Mouse (Mus musculus): Measurements from ENCODE around the gene Col1a1. TPM values are rescaled to one million over a fixed set of nuclear protein-coding genes. Genes with fewer than 3 reads are reported as not detected.

The Col1a1 gene
- total and polyA plus RNA-seq, 2 experiments from 2014 or later, result 43.3 to 177 TPM

DNA sequence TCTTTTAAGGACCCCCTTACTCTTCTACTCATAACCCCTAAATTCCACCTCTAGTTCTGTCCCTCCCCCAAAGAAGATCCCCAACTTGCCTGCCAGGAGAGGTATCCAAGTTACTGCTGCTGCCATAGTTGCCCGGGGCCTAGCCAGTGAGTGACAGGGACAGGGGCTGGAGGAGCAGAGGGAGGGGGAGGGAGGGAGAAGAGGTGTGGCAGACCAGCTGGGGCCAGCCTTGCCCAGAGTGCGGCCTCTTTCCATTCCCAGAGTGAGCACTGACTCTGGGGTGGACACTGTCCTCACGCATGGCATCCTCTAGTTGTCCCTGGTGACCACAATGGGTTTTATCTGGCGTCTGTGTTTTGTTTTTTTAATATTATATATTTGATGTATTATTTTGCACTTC is 37.3 kb downstream of the Col1a1 start:
- Histone ChIP-seq H3K4me3 (ENCODE audit: low read depth, low read length) (no peak overlapping the region), H3K36me3 (ENCODE audit: insufficient read depth) (no peaks in the 10 kb centered on the region), H3K9me3 (ENCODE audit: low read length) (no peaks in the 10 kb centered on the region), H3K27ac (ENCODE audit: low read depth, low read length) (no peak overlapping the region), H3K4me2 (ENCODE audit: low read depth) (no peak overlapping the region), H3K27me3 (ENCODE audit: insufficient read depth, low read length) (no peaks in the 10 kb centered on the region), H3K9ac (no peak overlapping the region), H3K4me1 (ENCODE audit: insufficient read depth) (peaks cover 7% of the 10 kb centered on the region)
- ATAC-seq (no peak), DNase-seq (no peak)
- TF ChIP-seq CTCF (IDR thresholded peaks at IDR 0.05; ENCODE audit: low read depth), result no peak
- WGBS, result 59% methylated on average over 4 of the region's 4 CpGs

DNA sequence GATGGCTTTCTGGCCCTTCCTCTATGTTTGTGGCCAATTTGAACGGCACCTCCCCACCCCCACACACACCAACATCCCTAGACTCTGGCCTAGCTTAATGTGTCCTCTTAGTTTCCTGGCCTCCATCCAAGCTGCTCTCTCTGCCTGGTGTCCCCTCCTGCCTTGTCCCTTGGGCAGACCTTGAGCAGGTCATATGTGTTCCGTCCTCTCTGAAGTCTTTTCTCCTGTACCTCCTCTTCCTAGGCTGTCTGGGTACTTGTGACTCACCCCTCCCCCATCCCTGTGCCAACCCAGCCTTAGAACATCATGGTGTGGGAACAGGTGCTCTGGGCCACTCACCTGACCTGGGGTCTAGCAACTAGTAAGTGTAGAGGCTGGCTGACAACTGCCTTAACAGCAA is 38.9 kb downstream of the Col1a1 start:
- Histone ChIP-seq H3K9me3 (ENCODE audit: low read length) (no peaks in the 10 kb centered on the region), H3K4me3 (ENCODE audit: low read depth, low read length) (no peak overlapping the region), H3K9ac (no peak overlapping the region), H3K36me3 (ENCODE audit: insufficient read depth) (no peaks in the 10 kb centered on the region), H3K27me3 (ENCODE audit: insufficient read depth, low read length) (no peaks in the 10 kb centered on the region), H3K27ac (ENCODE audit: low read depth, low read length) (no peak overlapping the region), H3K4me2 (ENCODE audit: low read depth) (no peak overlapping the region), H3K4me1 (ENCODE audit: insufficient read depth) (peaks cover 16% of the 10 kb centered on the region)
- no peak for ATAC-seq
- TF ChIP-seq CTCF (IDR thresholded peaks at IDR 0.05; ENCODE audit: low read depth), result no peak
- no peak for DNase-seq
- 71% methylated on average over 2 of the region's 2 CpGs for WGBS

DNA sequence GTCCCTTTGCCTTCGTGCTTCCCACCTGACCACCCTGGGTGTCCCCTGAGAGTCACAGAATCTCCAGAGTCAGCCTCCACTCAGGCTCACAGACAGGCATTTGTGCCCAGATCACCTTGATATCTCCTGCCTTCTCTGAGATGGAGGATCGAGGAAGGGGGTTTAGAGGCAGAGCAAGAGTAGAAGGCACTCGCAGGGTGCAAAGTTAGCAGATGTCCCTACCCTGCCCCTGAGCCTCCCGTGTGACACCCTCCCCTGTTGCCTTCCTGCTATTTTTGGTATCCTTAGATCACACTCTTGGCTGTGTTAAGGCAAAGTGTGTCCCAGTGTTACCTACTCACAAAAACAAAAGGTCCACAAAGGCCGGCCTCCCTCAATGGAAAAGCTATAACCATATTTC is 40.2 kb downstream of the Col1a1 start, which contains the start of gene Sgca:
Gene Sgca (minus strand): TSS at position 129 of the 400 bp plus-strand sequence.
- no peak within 1 kb of the TSS for H3K9ac ChIP-seq
- ATAC-seq, result no peak
- no peak within 1 kb of the TSS for H3K4me3 ChIP-seq (ENCODE audit: low read depth, low read length)
- TF ChIP-seq CTCF (IDR thresholded peaks at IDR 0.05; ENCODE audit: low read depth), result no peak
- no peaks in the 10 kb centered on the region for H3K9me3 ChIP-seq (ENCODE audit: low read length)
- H3K27me3 ChIP-seq (ENCODE audit: insufficient read depth, low read length), result no peaks in the 10 kb centered on the region
- H3K36me3 ChIP-seq (ENCODE audit: insufficient read depth), result no peaks in the 10 kb centered on the region
- peaks cover 16% of the 10 kb centered on the region for H3K4me1 ChIP-seq (ENCODE audit: insufficient read depth)
- no peak for DNase-seq
- H3K27ac ChIP-seq (ENCODE audit: low read depth, low read length), result no peak within 1 kb of the TSS
- WGBS, result 80% methylated on average over 5 of the region's 5 CpGs
- H3K4me2 ChIP-seq (ENCODE audit: low read depth), result no peak within 1 kb of the TSS

DNA sequence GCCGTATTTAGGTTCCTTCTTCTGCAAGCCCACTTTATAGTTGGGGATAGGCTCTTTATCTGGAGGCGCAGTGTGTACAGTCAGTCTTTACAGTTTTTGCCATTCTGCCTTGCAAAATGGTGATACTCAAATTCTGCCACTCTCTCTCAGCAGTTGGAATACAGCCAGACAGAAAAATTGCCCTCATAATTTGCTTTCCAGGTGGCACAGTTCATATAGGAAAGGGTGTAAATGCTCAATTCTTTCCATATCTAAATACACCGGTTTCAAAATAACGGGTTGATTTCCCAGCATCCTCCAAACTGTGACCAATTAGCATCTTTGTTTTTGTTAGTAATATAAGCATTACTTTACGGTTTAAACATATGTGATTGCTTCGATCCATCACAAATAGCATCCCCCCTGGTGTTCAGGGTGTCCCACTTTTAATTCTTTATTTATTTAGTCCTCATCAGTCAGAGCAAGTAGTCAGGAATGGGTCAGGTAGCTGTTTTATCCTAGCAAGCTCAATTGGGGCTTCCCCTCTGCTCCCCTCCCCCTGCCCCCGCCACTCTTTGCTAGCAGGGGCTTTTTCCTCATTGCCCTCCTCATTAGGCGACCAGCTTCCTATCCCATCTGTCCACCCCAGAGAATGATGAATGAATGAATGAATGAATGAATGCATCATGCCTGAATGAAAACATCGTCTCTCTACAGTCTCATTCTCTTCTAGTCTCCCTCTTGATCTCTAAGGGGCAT is 42.3 kb downstream of the Col1a1 start:
- Histone ChIP-seq H3K27me3 (ENCODE audit: insufficient read depth, low read length) (no peaks in the 10 kb centered on the region), H3K9me3 (ENCODE audit: low read length) (no peaks in the 10 kb centered on the region), H3K36me3 (ENCODE audit: insufficient read depth) (no peaks in the 10 kb centered on the region), H3K9ac (peak overlapping the region; percentile 69), H3K4me1 (ENCODE audit: insufficient read depth) (peaks cover 16% of the 10 kb centered on the region), H3K4me2 (ENCODE audit: low read depth) (peak overlapping the region; percentile 50), H3K4me3 (ENCODE audit: low read depth, low read length) (peak overlapping the region; percentile 31), H3K27ac (ENCODE audit: low read depth, low read length) (peak overlapping the region; percentile 96)
- DNase-seq (peak; percentile 65), ATAC-seq (peak; percentile 61)
- 20% methylated on average over 9 of the region's 9 CpGs for WGBS
- TF ChIP-seq CTCF (IDR thresholded peaks at IDR 0.05; ENCODE audit: low read depth), result no peak

DNA sequence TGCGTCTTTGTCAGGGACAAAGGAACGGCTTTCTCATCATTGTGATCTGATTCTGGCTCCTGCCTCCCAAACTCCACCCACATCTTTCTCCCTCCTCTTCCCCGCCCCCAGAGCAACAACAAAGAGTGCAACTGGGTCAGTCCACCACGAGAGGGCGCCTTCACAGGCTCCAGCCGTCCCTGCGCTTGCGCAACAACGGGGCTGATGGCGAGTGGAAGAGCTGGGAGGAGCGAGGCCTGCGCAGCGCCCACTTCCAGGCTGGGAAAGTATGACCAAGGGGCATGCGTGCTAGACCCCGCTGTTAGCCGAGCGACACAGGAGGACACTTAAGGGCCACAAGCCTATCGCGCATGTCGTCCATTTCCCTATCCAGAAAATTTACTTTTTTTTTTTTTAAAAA is 42.9 kb downstream of the Col1a1 start:
- no peaks in the 10 kb centered on the region for H3K27me3 ChIP-seq (ENCODE audit: insufficient read depth, low read length)
- peak; percentile 99 for TF ChIP-seq CTCF (IDR thresholded peaks at IDR 0.05; ENCODE audit: low read depth)
- peak overlapping the region; percentile 96 for H3K27ac ChIP-seq (ENCODE audit: low read depth, low read length)
- no peaks in the 10 kb centered on the region for H3K36me3 ChIP-seq (ENCODE audit: insufficient read depth)
- peak; percentile 99 for DNase-seq
- peak; percentile 96 for ATAC-seq
- peak overlapping the region; percentile 50 for H3K4me2 ChIP-seq (ENCODE audit: low read depth)
- H3K9me3 ChIP-seq (ENCODE audit: low read length), result no peaks in the 10 kb centered on the region
- under 1% methylated on average over 20 of the region's 20 CpGs for WGBS
- peaks cover 16% of the 10 kb centered on the region for H3K4me1 ChIP-seq (ENCODE audit: insufficient read depth)
- H3K9ac ChIP-seq, result peak overlapping the region; percentile 69
- H3K4me3 ChIP-seq (ENCODE audit: low read depth, low read length), result peak overlapping the region; percentile 31

DNA sequence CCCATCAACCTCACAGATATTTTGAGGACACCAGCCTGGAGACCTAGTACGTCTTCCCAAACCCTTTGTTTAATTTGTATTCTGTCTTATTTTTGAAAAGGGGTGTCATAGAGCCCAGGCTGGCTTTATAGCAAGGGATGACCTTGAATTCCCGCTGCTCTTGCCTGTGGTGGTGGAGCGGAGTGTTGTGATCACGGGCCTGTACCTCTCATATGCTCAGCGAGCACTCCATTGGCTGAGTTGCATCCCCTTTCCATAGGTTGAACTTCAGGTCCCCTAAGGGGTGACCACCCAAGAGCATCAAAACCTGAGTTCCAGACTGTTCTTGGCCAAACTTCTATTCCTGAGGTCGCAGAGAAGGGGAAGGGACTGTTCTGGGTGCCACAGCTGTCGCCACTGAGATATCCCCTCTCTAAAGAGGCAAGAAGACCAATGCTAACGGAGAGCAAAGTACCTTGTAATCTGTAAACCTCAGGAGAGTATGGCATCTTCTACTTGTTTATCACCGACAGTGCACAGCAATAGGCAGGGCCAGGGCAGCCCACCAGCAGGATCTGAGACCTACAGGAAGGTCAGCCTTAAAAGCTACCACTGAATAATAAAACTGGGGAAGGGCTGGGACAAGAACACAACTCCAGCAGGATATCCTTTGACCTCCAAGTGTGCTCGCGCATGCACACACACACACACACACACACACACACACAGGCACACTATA is 43.6 kb downstream of the Col1a1 start:
- no peak for TF ChIP-seq CTCF (IDR thresholded peaks at IDR 0.05; ENCODE audit: low read depth)
- no peak for ATAC-seq
- 76% methylated on average over 11 of the region's 11 CpGs for WGBS
- H3K27me3 ChIP-seq (ENCODE audit: insufficient read depth, low read length), result no peaks in the 10 kb centered on the region
- H3K4me1 ChIP-seq (ENCODE audit: insufficient read depth), result peaks cover 16% of the 10 kb centered on the region
- H3K4me2 ChIP-seq (ENCODE audit: low read depth), result peak overlapping the region; percentile 50
- DNase-seq, result no peak
- peak overlapping the region; percentile 44 for H3K9ac ChIP-seq
- H3K36me3 ChIP-seq (ENCODE audit: insufficient read depth), result no peaks in the 10 kb centered on the region
- no peaks in the 10 kb centered on the region for H3K9me3 ChIP-seq (ENCODE audit: low read length)
- H3K27ac ChIP-seq (ENCODE audit: low read depth, low read length), result peak overlapping the region; percentile 42
- peak overlapping the region; percentile 31 for H3K4me3 ChIP-seq (ENCODE audit: low read depth, low read length)

DNA sequence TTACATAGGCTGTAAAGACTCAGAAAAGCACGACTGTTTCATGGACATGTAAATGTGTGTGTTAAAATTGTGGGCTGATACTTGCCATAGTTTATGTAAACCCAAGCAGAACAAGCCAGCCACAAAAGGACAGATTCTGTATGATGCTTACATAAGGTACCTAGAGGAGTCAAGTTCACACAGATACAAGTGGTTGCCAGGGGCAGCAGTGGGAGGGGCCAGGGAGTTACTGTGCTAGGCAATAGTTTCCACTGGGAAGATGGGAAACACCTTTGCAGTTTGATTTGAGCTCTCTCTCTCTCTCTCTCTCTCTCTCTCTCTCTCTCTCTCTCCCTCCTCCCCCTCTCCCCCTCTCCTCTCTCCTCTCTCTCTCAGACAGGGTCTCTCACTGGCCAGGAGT is 49.1 kb downstream of the Col1a1 start:
- Histone ChIP-seq H3K36me3 (ENCODE audit: insufficient read depth) (no peaks in the 10 kb centered on the region), H3K9me3 (ENCODE audit: low read length) (no peaks in the 10 kb centered on the region), H3K27ac (ENCODE audit: low read depth, low read length) (no peak overlapping the region), H3K4me3 (ENCODE audit: low read depth, low read length) (no peak overlapping the region), H3K4me1 (ENCODE audit: insufficient read depth) (peaks cover 12% of the 10 kb centered on the region), H3K9ac (no peak overlapping the region), H3K27me3 (ENCODE audit: insufficient read depth, low read length) (no peaks in the 10 kb centered on the region), H3K4me2 (ENCODE audit: low read depth) (no peak overlapping the region)
- ATAC-seq (no peak), DNase-seq (no peak)
- TF ChIP-seq CTCF (IDR thresholded peaks at IDR 0.05; ENCODE audit: low read depth), result no peak
- WGBS, result 59% methylated on average over 1 of the region's 1 CpGs

All from forebrain, postnatal 0 days (tissue).